Mouse (Mus musculus): ENCODE data around the gene Il10ra. TPM values are rescaled to one million over a fixed set of nuclear protein-coding genes. Genes with fewer than 3 reads are reported as not detected.

Gene Il10ra
- polyA plus RNA-seq, 1 experiment = not detected

GRCm38 (mm10) chr9:45229359-45229758, 39.6 kb downstream of the Il10ra start:
- WGBS = 89% methylated on average over 8 of the region's 8 CpGs
- Histone ChIP-seq H3K4me1 (ENCODE audit: control insufficient read depth, insufficient read depth, low read length) (no peaks in the 10 kb centered on the region), H3K4me3 (ENCODE audit: insufficient read depth, low read depth, low read length) (no peak overlapping the region), H3K27ac (ENCODE audit: insufficient read depth, low read depth, low read length) (no peak overlapping the region)
- TF ChIP-seq POLR2A (IDR thresholded peaks at IDR 0.05; ENCODE audit: insufficient read depth, low read depth, low read length) (no peak), CTCF (IDR thresholded peaks at IDR 0.05; ENCODE audit: insufficient read depth, low read depth, low read length) (no peak)

- 17% methylated on average over 6 of the region's 6 CpGs for WGBS
- H3K27ac ChIP-seq (ENCODE audit: insufficient read depth, low read depth, low read length) = no peak overlapping the region
- no peaks in the 10 kb centered on the region for H3K4me1 ChIP-seq (ENCODE audit: control insufficient read depth, insufficient read depth, low read length)
- TF ChIP-seq POLR2A (IDR thresholded peaks at IDR 0.05; ENCODE audit: insufficient read depth, low read depth, low read length) (no peak), CTCF (IDR thresholded peaks at IDR 0.05; ENCODE audit: insufficient read depth, low read depth, low read length) (no peak)
- no peak overlapping the region for H3K4me3 ChIP-seq (ENCODE audit: insufficient read depth, low read depth, low read length)
Measured at GRCm38 (mm10) chr9:45221567-45221966, 47.4 kb downstream of the Il10ra start.

GRCm38 (mm10) chr9:45219644-45220043, 49.3 kb downstream of the Il10ra start:
- no peak overlapping the region for H3K4me3 ChIP-seq (ENCODE audit: insufficient read depth, low read depth, low read length)
- H3K4me1 ChIP-seq (ENCODE audit: control insufficient read depth, insufficient read depth, low read length) = no peaks in the 10 kb centered on the region
- H3K27ac ChIP-seq (ENCODE audit: insufficient read depth, low read depth, low read length) = no peak overlapping the region
- TF ChIP-seq CTCF (IDR thresholded peaks at IDR 0.05; ENCODE audit: insufficient read depth, low read depth, low read length) (no peak), POLR2A (IDR thresholded peaks at IDR 0.05; ENCODE audit: insufficient read depth, low read depth, low read length) (no peak)
- 93% methylated on average over 3 of the region's 3 CpGs for WGBS

GRCm38 (mm10) chr9:45215526-45216179, 53.3 kb downstream of the Il10ra start:
- Histone ChIP-seq H3K4me1 (ENCODE audit: control insufficient read depth, insufficient read depth, low read length) (no peaks in the 10 kb centered on the region), H3K27ac (ENCODE audit: insufficient read depth, low read depth, low read length) (no peak overlapping the region), H3K4me3 (ENCODE audit: insufficient read depth, low read depth, low read length) (no peak overlapping the region)
- TF ChIP-seq CTCF (IDR thresholded peaks at IDR 0.05; ENCODE audit: insufficient read depth, low read depth, low read length) = no peak
- no peak for TF ChIP-seq POLR2A (IDR thresholded peaks at IDR 0.05; ENCODE audit: insufficient read depth, low read depth, low read length)
- WGBS = 71% methylated on average over 11 of the region's 11 CpGs

GRCm38 (mm10) chr9:45212001-45212400, 56.9 kb downstream of the Il10ra start:
- no peaks in the 10 kb centered on the region for H3K4me1 ChIP-seq (ENCODE audit: control insufficient read depth, insufficient read depth, low read length)
- no peak overlapping the region for H3K27ac ChIP-seq (ENCODE audit: insufficient read depth, low read depth, low read length)
- no peak for TF ChIP-seq CTCF (IDR thresholded peaks at IDR 0.05; ENCODE audit: insufficient read depth, low read depth, low read length)
- H3K4me3 ChIP-seq (ENCODE audit: insufficient read depth, low read depth, low read length) = no peak overlapping the region
- WGBS = 83% methylated on average over 6 of the region's 6 CpGs

- no peak overlapping the region for H3K4me3 ChIP-seq (ENCODE audit: insufficient read depth, low read depth, low read length)
- TF ChIP-seq CTCF (IDR thresholded peaks at IDR 0.05; ENCODE audit: insufficient read depth, low read depth, low read length) (no peak), POLR2A (IDR thresholded peaks at IDR 0.05; ENCODE audit: insufficient read depth, low read depth, low read length) (no peak)
- no peaks in the 10 kb centered on the region for H3K4me1 ChIP-seq (ENCODE audit: control insufficient read depth, insufficient read depth, low read length)
- no peak overlapping the region for H3K27ac ChIP-seq (ENCODE audit: insufficient read depth, low read depth, low read length)
- 80% methylated on average over 7 of the region's 7 CpGs for WGBS
Measured at GRCm38 (mm10) chr9:45207015-45207743, 61.8 kb downstream of the Il10ra start.

- TF ChIP-seq POLR2A (IDR thresholded peaks at IDR 0.05; ENCODE audit: insufficient read depth, low read depth, low read length) (no peak), CTCF (IDR thresholded peaks at IDR 0.05; ENCODE audit: insufficient read depth, low read depth, low read length) (no peak)
- H3K27ac ChIP-seq (ENCODE audit: insufficient read depth, low read depth, low read length) = no peak overlapping the region
- no peak overlapping the region for H3K4me3 ChIP-seq (ENCODE audit: insufficient read depth, low read depth, low read length)
- H3K4me1 ChIP-seq (ENCODE audit: control insufficient read depth, insufficient read depth, low read length) = no peaks in the 10 kb centered on the region
- 80% methylated on average over 4 of the region's 4 CpGs for WGBS
Measured at GRCm38 (mm10) chr9:45206121-45206520, 62.8 kb downstream of the Il10ra start.

GRCm38 (mm10) chr9:45205143-45205542, 63.8 kb downstream of the Il10ra start:
- 91% methylated on average over 5 of the region's 5 CpGs for WGBS
- TF ChIP-seq CTCF (IDR thresholded peaks at IDR 0.05; ENCODE audit: insufficient read depth, low read depth, low read length) (no peak), POLR2A (IDR thresholded peaks at IDR 0.05; ENCODE audit: insufficient read depth, low read depth, low read length) (no peak)

More at GRCm38 (mm10) chr9:45205143-45205542, 63.8 kb downstream of the Il10ra start:
- H3K4me1 ChIP-seq (ENCODE audit: control insufficient read depth, insufficient read depth, low read length) = no peaks in the 10 kb centered on the region
- H3K4me3 ChIP-seq (ENCODE audit: insufficient read depth, low read depth, low read length) = no peak overlapping the region
- no peak overlapping the region for H3K27ac ChIP-seq (ENCODE audit: insufficient read depth, low read depth, low read length)

Other genes with a start within 250 kb of the Il10ra start
- gene Mpzl2, start 229.3 kb downstream of the Il10ra start, polyA plus RNA-seq (2012; ENCODE audit: insufficient read depth, insufficient read length, low replicate concordance, missing spikeins) = not detected in 2 replicates
- gene Mpzl3, start 214.0 kb downstream of the Il10ra start, polyA plus RNA-seq (2012; ENCODE audit: insufficient read depth, insufficient read length, low replicate concordance, missing spikeins) = not detected in 2 replicates
- gene Jaml, start 190.0 kb downstream of the Il10ra start, polyA plus RNA-seq (2012; ENCODE audit: insufficient read depth, insufficient read length, low replicate concordance, missing spikeins) = not detected in 2 replicates
- gene Scn2b, start 151.4 kb downstream of the Il10ra start, polyA plus RNA-seq (2012; ENCODE audit: insufficient read depth, insufficient read length, low replicate concordance, missing spikeins) = not detected in 2 replicates
- not detected in 2 replicates for gene Scn4b, start 130.8 kb downstream of the Il10ra start, polyA plus RNA-seq (2012; ENCODE audit: insufficient read depth, insufficient read length, low replicate concordance, missing spikeins)
- not detected in 2 replicates for gene BC049352, start 87.1 kb downstream of the Il10ra start, polyA plus RNA-seq (2012; ENCODE audit: insufficient read depth, insufficient read length, low replicate concordance, missing spikeins)
- gene Tmprss4, start 65.1 kb downstream of the Il10ra start, polyA plus RNA-seq (2012; ENCODE audit: insufficient read depth, insufficient read length, low replicate concordance, missing spikeins) = not detected in 2 replicates
- not detected in 2 replicates for gene Tmprss13, start 50.0 kb upstream of the Il10ra start, polyA plus RNA-seq (2012; ENCODE audit: insufficient read depth, insufficient read length, low replicate concordance, missing spikeins)
- not detected in 2 replicates for gene Fxyd6, start 101.0 kb upstream of the Il10ra start, polyA plus RNA-seq (2012; ENCODE audit: insufficient read depth, insufficient read length, low replicate concordance, missing spikeins)
- not detected in 2 replicates for gene Fxyd2, start 130.5 kb upstream of the Il10ra start, polyA plus RNA-seq (2012; ENCODE audit: insufficient read depth, insufficient read length, low replicate concordance, missing spikeins)
- gene Dscaml1, start 157.5 kb upstream of the Il10ra start, polyA plus RNA-seq (2012; ENCODE audit: insufficient read depth, insufficient read length, low replicate concordance, missing spikeins) = not detected in 2 replicates

All from olfactory bulb, adult 2 months (tissue).